In the genomic region with DNA sequence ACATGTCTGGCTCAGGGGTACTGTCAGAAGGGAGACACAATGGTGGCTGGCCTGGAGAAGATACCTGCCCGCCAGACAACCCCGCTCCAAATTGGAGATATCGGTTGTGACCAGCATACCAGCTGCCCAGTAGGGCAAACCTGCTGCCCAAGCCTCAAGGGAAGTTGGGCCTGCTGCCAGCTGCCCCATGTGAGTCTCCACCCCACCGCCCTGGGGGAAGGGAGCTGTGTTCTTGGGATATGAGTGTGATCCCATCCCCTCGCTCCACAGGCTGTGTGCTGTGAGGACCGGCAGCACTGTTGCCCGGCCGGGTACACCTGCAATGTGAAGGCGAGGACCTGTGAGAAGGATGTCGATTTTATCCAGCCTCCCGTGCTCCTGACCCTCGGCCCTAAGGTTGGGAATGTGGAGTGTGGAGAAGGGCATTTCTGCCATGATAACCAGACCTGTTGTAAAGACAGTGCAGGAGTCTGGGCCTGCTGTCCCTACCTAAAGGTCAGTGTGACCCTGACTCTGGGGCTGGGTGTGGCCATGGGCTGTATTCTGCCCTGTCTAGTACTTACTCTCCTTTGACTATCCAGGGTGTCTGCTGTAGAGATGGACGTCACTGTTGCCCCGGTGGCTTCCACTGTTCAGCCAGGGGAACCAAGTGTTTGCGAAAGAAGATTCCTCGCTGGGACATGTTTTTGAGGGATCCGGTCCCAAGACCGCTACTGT, we compare ENCODE assay signal across 10 mouse cellular contexts. TPM values are rescaled to one million over a fixed set of nuclear protein-coding genes. Genes with fewer than 3 reads are reported as not detected.
DNase-seq lines count a peak whose midpoint lies in the region; ATAC-seq lines count a peak whose summit lies in the region.
"Had no signal": no experiment of that assay in that cellular context is flagged by ENCODE, and none has a peak within 500 bp of the region (broad histone marks: within the 10 kb centered on the region; RNA-seq: fewer than 3 reads in every experiment).

No protein-coding gene starts in this region.

- H3K4me2 ChIP-seq in heart, embryonic 12.5 days, result no peak overlapping the region
- no peak overlapping the region for H3K4me2 ChIP-seq in neural tube, embryonic 11.5 days (ENCODE audit: low read depth)
- H3K4me2 ChIP-seq in intestine, embryonic 16.5 days (ENCODE audit: low read depth, low read length), result no peak overlapping the region

- no peak overlapping the region for H3K27ac ChIP-seq in heart, embryonic 12.5 days (ENCODE audit: poor library complexity, severe bottlenecking)
- no peak overlapping the region for H3K27ac ChIP-seq in neural tube, embryonic 11.5 days (ENCODE audit: low read depth, low read length)
- H3K27ac ChIP-seq in intestine, embryonic 16.5 days (ENCODE audit: low read length), result no peak overlapping the region
- H3K27ac ChIP-seq: kidney, postnatal 0 days had no signal

- ATAC-seq in heart, embryonic 12.5 days (ENCODE audit: insufficient number of reproducible peaks, low FRiP score), result no peak
- no peak for ATAC-seq in neural tube, embryonic 11.5 days (ENCODE audit: insufficient read depth, low FRiP score, low TSS enrichment)
- ATAC-seq in intestine, embryonic 16.5 days, result no peak

- H3K9ac ChIP-seq in heart, embryonic 12.5 days, result no peak overlapping the region
- no peak overlapping the region for H3K9ac ChIP-seq in neural tube, embryonic 11.5 days (ENCODE audit: low read length)
- no peak overlapping the region for H3K9ac ChIP-seq in intestine, embryonic 16.5 days (ENCODE audit: low read depth, low read length)

- peaks cover 59% of the 10 kb centered on the region for H3K36me3 ChIP-seq in heart, embryonic 12.5 days
- H3K36me3 ChIP-seq in neural tube, embryonic 11.5 days (ENCODE audit: control insufficient read depth, insufficient read depth, low read length), result peaks cover 15% of the 10 kb centered on the region
- H3K36me3 ChIP-seq in intestine, embryonic 16.5 days (ENCODE audit: control insufficient read depth, insufficient read depth, low read length), result peaks cover 13% of the 10 kb centered on the region

- peaks cover 31% of the 10 kb centered on the region for H3K4me1 ChIP-seq in heart, embryonic 12.5 days (replicated peaks)
- peaks cover 17% of the 10 kb centered on the region for H3K4me1 ChIP-seq in neural tube, embryonic 11.5 days (ENCODE audit: control insufficient read depth, insufficient read depth, low read length)
- H3K4me1 ChIP-seq in intestine, embryonic 16.5 days (ENCODE audit: control insufficient read depth, insufficient read depth, low read length), result peaks cover 29% of the 10 kb centered on the region

- 88% methylated on average over 18 of the region's 18 CpGs for WGBS in heart, embryonic 12.5 days
- 91% methylated on average over 18 of the region's 18 CpGs for WGBS in neural tube, embryonic 11.5 days
- 91% methylated on average over 18 of the region's 18 CpGs for WGBS in intestine, embryonic 16.5 days

- no peaks in the 10 kb centered on the region for H3K9me3 ChIP-seq in heart, embryonic 12.5 days (replicated peaks)
- H3K9me3 ChIP-seq in neural tube, embryonic 11.5 days (ENCODE audit: control insufficient read depth, low read length), result no peaks in the 10 kb centered on the region
- no peaks in the 10 kb centered on the region for H3K9me3 ChIP-seq in intestine, embryonic 16.5 days (ENCODE audit: control insufficient read depth, low read length)

- DNase-seq in heart, adult 11 months, result peak; percentile 97
- no peak for DNase-seq in neural tube, embryonic 11.5 days (ENCODE audit: low spot score)
- no peak for DNase-seq in neural tube, embryonic 10.5 days (ENCODE audit: extremely low spot score, low spot score)
- peak; percentile 55 for DNase-seq in cerebellum, adult 8-10 months
- DNase-seq in kidney, postnatal 36 days, result peak; percentile 53 to 68
- DNase-seq in spleen, adult 18-20 months, result no peak

- H3K4me3 ChIP-seq in heart, embryonic 12.5 days, result no peak overlapping the region
- 0 out of 2 replicates have a peak overlapping the region, but pooled peaks have one; percentile 4 for H3K4me3 ChIP-seq in neural tube, embryonic 11.5 days (ENCODE audit: low read depth, low read length)
- H3K4me3 ChIP-seq in intestine, embryonic 16.5 days (ENCODE audit: low read length), result no peak overlapping the region

- peaks cover 8% of the 10 kb centered on the region; the same call in 1 of the 2 replicates for H3K27me3 ChIP-seq in heart, embryonic 12.5 days (replicated peaks)
- 0 out of 2 replicates have a peak, but pooled peaks cover 4% of the 10 kb centered on the region for H3K27me3 ChIP-seq in neural tube, embryonic 11.5 days (ENCODE audit: control insufficient read depth, insufficient read depth, low read length)
- no peaks in the 10 kb centered on the region for H3K27me3 ChIP-seq in intestine, embryonic 16.5 days (replicated peaks; ENCODE audit: control insufficient read depth, insufficient read depth, low read length)
- H3K27me3 ChIP-seq: CH12.LX had no signal

RNA-seq across cellular contexts. Expression of a gene that starts 5.8 kb away (rescaled TPM):
- 189 and 191 TPM in 2 replicates for polyA plus RNA-seq in heart, embryonic 12.5 days (2016; fragmentation: Nextera tagmentation; extraction: Ambion mirVana)
- polyA plus RNA-seq in neural tube, embryonic 11.5 days (2014; fragmentation: Nextera tagmentation; extraction: Ambion mirVana), result 54.2 and 54.8 TPM in 2 replicates
- 221 and 245 TPM in 2 replicates for polyA plus RNA-seq in intestine, embryonic 16.5 days (2015; fragmentation: Nextera tagmentation; extraction: Ambion mirVana)

RNA-seq across cellular contexts. Expression of a gene that starts 11.6 kb away (rescaled TPM):
- polyA plus RNA-seq in heart, embryonic 12.5 days (2016; fragmentation: Nextera tagmentation; extraction: Ambion mirVana), result 4.5 and 5.6 TPM in 2 replicates
- 11.6 and 12.0 TPM in 2 replicates for polyA plus RNA-seq in neural tube, embryonic 11.5 days (2014; fragmentation: Nextera tagmentation; extraction: Ambion mirVana)
- polyA plus RNA-seq in intestine, embryonic 16.5 days (2015; fragmentation: Nextera tagmentation; extraction: Ambion mirVana), result 0.86 and 1.8 TPM in 2 replicates

RNA-seq across cellular contexts. Expression of a gene that starts 28.2 kb away (rescaled TPM):
- polyA plus RNA-seq in heart, embryonic 12.5 days (2016; fragmentation: Nextera tagmentation; extraction: Ambion mirVana), result 253 and 260 TPM in 2 replicates
- polyA plus RNA-seq in neural tube, embryonic 11.5 days (2014; fragmentation: Nextera tagmentation; extraction: Ambion mirVana), result 174 and 184 TPM in 2 replicates
- 366 and 376 TPM in 2 replicates for polyA plus RNA-seq in intestine, embryonic 16.5 days (2015; fragmentation: Nextera tagmentation; extraction: Ambion mirVana)

RNA-seq across cellular contexts. Expression of a gene that starts 34.0 kb away (rescaled TPM):
- polyA plus RNA-seq in heart, embryonic 12.5 days (2016; fragmentation: Nextera tagmentation; extraction: Ambion mirVana), result 16.5 and 22.5 TPM in 2 replicates
- polyA plus RNA-seq in neural tube, embryonic 11.5 days (2014; fragmentation: Nextera tagmentation; extraction: Ambion mirVana), result 5.3 and 6.1 TPM in 2 replicates
- polyA plus RNA-seq in intestine, embryonic 16.5 days (2015; fragmentation: Nextera tagmentation; extraction: Ambion mirVana), result 3.1 and 3.7 TPM in 2 replicates

RNA-seq across cellular contexts. Expression of a gene that starts 42.7 kb away (rescaled TPM):
- 1.7 and 1.8 TPM in 2 replicates for polyA plus RNA-seq in heart, embryonic 12.5 days (2016; fragmentation: Nextera tagmentation; extraction: Ambion mirVana)
- polyA plus RNA-seq in neural tube, embryonic 11.5 days (2014; fragmentation: Nextera tagmentation; extraction: Ambion mirVana), result 46.7 and 51.5 TPM in 2 replicates
- polyA plus RNA-seq in intestine, embryonic 16.5 days (2015; fragmentation: Nextera tagmentation; extraction: Ambion mirVana), result 6.0 and 6.8 TPM in 2 replicates

Comparison
In these comparisons a context has a peak if more than half of its experiments do, and no peak if none do; other contexts are left out.
1. DNase-seq: peak in heart, adult 11 months (single experiment), cerebellum, adult 8-10 months (single experiment) and kidney, postnatal 36 days (2 of 2); none in neural tube, embryonic 11.5 days (single experiment), neural tube, embryonic 10.5 days (single experiment) and spleen, adult 18-20 months (0 of 2).